Mouse (Mus musculus) olfactory bulb, adult 2 months (tissue): ENCODE results near the gene Apoc1.

ENCODE experiments used
- CTCF ChIP-seq: fragments of 200-500 bp; IDR thresholded peaks from 2 replicates; pipeline ENCODE4 v1.5.1; 2012; ENCODE audit warnings: low read depth, mild to moderate bottlenecking, low read length, moderate library complexity; ENCODE audit not compliant: insufficient read depth
- POLR2A ChIP-seq: fragments of 200-500 bp; IDR thresholded peaks from 2 replicates; pipeline ENCODE4 v1.6.1; 2012; ENCODE audit warnings: mild to moderate bottlenecking, low read depth, low read length, moderate library complexity; ENCODE audit not compliant: insufficient read depth

DNA sequence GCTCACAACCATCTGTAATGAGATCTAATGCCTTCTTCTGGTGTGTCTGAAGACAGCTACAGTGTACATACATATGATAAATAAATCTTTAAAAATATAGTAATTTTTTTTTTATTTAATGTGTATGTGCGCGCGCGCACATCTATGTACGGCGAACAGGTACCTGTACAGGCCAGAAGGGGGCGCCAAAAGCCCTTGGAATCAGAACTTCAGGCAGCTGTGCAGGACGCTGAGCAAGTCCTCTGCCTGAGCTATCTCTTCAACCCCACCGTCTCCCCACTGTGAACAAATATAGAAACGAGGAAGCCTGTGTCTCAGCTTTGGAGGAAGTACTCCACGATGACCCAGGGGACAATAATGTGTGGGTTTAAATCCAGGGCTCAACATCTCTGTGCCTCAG lies 47.8 kb upstream of the Apoc1 start:
- TF ChIP-seq POLR2A, result no peak
- no peak for TF ChIP-seq CTCF
